Mouse (Mus musculus) thymus, postnatal 25 days (tissue): ENCODE results near the gene Padi4.
A peak's percentile ranks its signal among the peaks of the same experiment; 100 is the strongest.

Source experiments
- DNase-seq: peaks from one replicate; pipeline ENCODE4 v3.0.0; 2022

Gene Padi4

DNA sequence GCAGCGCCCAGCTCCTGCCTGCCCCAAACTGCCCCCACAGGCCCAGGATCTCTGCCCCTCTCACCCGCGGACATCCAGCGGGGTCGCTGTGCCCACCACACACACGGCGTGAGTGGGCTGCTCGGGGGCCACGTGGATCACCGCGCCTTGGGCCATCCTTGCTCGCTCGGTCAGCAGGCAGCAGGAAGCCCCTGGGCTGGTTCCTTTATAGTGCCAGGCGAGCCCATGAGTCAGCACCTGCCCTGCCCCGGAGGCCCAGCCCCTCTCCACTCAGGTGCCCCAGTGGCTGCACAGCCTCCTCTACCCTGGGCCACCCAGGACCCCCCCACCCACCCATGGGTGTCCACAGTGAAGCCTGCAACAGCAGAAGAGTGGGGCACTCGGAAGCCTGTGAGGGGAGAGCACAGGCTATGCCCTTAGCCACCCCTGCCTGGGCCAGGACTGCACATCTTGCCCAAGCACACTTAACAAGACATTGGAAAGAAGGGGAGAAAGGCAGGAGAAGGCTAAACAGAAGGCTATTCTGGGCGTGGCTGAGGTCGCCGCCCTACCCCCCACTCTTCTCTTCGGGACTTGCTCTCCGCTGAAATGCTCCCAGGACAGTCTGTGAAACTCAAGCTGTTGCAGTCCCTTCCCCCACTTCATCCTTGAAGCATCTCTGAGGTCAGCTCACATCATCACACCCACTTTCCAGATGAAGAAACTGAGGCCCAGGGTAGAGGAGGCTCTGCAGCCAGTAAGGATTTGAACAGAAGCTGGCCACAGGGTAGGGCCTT is at the start of gene Padi4:
Gene Padi4, minus strand, starts transcription at position 212 of the 776 bp plus-strand sequence.
- DNase-seq, result no peak

DNA sequence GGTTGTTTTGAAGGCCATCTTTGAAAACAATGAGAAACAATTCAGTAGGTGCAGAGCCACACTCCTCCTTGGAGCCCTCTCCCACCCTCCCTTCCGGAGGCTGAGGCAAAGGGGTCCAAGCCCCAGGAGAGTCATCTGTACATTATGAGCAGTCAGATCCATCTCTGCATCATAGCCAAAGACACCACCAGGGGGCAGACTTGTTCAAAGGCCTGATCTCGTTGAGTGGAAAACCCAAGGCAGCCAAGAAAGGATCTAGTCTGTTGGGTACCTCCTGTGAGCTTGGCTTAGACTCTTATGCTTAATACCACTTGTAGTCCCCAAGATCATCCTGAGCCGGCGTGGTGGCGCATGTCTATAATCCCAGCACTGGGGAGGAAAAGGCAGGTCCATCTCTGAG is 48.0 kb upstream of the Padi4 start:
- DNase-seq, result peak; percentile 79

DNA sequence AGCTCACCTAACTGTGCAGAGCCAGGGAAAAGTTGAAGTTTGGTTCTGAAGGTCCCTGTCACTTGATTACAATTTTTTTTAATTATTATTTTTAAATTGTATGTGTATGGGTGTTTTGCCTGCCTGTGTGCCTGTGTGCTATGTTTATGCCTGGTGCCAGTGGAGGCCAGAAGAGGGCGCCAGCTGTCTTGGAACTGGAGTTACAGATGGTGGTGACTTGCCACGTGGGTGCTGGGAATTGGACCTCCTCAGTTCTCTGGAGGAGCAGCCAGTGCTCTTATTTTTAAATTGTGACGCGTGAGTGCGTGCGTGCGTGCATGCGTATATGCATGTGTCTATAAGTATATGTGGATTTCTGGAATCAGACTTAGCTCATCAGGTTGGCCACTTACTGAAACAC is 43.4 kb upstream of the Padi4 start:
- DNase-seq, result no peak

DNA sequence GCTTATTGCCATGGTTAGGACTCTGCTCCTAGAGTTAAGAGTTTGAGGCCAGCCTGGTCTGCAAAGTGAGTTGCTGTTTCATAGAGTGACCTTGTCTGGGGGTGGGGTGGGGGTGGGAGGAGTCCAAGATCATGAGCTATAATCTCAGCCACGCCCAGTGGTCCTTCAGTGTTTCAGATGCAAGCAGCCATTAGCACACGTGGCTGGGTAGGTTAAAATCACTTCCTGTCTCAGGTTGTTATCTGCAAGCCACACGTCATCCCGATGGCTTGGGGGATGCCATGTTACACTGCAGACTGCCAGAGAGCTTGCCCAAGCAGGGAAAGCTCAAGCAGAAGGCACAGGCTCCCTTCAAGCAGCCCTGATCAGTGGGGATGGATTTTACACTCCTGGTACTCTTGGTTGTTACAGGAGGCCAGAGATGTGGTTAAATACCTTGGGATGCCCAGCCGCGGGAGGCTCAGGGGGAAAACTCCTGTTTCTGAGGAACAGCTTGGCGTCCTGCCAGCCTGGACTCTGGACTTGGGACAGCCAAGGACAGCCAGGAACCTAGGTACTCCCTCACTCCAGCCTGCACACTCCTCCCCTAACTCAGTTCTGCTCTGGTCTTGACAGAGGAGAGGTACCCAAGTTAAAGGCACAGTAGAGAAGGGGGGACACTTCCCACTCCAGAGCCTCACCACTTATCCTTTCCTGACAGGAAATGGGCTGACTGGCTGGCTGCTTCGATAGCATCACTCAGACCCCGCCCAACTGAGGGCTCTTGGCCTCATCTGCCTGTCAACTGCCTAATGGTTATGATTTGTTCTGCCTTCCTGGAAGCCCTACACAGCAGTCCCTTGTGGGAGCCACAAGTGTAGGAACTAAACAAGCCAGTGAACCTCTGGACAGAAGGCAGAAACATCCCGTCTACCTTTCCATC is 42.2 kb upstream of the Padi4 start:
- DNase-seq, result no peak

DNA sequence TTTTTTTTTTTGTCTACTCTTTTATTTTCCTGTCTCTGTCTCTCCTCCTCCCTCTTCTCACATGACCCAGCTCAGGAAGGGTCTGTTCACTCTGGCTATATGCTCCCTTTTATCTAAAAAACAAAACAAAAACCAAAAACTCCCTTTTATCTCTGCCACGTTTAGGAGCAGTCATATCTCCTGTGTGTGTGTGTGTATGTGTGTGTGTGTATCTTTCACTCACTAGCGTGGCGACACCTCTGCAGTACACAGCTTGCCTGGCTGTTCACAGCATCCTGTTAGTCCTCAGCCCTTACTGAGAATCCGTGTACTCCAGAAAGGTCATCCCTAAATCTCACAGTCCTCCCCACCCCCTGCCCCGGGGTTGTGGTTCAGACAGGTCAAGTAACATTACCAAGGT is 41.5 kb upstream of the Padi4 start:
- DNase-seq, result no peak

DNA sequence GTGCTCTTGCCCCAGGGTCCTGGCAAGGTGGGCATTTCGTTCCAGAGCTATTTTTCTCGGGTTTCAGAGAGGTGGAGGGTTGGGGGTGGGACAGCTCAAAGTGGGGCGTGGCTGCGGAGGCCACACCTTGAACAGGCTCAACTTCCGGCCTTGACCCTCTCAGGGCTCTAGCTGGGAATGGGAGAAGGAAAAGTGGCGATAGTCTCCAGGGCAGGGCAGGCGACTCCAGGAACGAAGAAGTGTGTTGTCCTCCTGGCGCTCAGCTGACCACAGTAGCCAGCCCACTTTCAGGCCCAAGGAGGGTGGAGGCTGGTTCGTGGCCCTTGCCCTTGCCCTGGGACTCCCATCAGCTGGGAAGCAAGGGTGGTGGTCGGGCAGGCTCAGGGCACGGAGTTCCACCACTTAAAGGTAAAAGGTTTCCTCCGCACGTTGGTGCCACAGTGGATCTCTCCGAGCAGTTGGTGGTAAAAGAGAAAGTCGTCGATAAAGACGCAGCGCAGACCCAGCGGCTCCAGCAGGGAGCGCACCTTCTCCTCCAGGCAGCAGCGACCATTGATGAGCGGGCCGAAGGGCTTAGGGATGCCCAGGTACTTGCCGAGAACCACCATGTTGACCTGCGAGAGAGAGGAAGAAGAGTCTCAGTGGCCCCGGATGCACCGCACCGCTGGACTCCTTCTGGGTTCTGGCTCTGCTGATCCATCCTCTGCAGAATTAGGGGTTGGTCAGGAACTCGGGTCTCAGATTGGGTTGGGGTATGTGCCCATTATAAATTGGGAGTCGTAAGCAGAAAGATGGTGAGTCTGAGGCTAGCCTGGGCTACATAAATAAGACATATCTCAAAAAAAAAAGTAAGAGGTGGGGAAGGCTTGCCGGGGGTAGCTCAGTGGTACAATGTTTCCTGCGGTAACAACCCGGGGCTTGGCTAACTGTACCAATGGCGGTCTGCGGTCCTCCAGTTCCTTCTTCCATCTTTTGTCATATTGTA is 40.5 kb upstream of the Padi4 start:
- DNase-seq, result peak; percentile 55

DNA sequence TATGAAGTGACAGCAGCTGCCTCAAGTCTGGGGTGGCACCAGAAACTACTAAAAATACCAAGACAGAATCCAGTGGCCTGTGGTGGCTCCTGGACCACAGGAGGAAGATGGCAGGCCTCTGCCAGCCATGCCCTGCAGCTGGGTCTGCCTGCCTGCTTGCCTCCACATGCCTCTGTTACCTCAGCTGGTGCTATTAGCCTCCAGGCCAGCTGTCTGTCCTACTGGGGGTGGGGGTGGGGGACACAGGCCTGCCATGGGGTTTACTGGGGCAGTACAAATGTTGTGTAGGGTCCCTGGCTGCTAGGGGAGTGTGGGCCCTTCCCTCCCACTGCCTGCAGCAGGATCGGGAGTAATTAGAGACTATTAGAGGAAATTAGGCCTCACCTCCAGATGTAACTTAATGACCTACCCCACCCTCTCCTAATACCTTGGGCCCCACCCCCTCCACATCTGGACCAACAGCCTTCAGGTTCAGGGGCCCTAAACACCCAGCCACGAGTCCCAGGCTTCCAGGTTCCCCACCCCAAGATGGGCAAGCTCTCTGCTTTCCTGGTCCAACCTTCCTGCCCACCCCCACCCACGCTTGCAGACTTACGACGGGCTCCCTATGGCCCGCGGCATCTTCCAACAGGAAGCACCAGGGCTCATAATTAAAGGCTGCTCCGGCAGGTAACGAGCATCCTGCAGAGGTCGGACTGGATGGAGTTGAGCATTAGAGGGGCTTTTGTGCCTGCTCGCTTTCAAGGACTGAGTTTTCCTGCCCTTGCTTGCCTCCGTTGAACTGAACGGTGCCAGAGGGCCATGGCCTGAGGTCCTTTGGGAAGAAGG is 39.5 kb upstream of the Padi4 start:
- DNase-seq, result no peak

DNA sequence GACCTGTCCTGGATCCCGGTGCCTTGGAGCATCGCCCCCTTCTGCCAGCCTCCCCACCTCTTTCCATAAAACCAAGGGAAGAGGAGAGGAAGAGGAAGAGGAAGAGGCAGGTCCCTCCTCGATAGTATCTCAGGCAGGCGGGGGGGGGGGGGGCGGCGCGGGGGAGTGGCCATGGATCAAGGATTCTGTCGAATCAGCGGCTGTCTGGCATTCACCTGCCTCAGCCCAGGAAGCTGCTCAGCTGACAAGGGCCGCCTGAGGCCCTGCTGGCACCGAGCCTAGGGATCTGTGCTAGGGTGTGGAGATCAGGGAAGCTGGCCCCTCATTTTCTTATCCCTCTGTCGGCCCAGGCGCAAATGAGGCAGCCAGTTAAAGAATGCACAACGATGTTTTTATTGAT is 38.6 kb upstream of the Padi4 start:
- DNase-seq, result no peak

DNA sequence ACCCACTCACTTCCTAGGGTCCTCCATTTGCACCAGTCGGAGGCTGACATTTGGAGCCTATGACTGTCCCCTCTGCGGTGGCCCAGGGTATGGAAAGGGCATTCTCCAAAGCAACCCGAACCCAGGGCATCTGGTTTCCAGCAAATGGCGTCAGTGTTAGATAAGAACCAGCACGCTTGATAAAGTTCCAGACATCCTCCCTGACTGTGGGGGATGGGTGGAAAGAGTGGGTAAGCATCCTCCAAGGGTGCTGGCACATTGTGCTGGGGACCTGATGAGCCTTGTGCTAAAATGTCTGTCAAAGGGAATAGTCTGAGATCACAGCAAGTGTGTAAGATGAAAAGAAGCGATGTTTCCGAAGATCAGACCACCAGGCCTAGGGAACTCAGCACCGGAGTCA is 38.2 kb upstream of the Padi4 start:
- no peak for DNase-seq

DNA sequence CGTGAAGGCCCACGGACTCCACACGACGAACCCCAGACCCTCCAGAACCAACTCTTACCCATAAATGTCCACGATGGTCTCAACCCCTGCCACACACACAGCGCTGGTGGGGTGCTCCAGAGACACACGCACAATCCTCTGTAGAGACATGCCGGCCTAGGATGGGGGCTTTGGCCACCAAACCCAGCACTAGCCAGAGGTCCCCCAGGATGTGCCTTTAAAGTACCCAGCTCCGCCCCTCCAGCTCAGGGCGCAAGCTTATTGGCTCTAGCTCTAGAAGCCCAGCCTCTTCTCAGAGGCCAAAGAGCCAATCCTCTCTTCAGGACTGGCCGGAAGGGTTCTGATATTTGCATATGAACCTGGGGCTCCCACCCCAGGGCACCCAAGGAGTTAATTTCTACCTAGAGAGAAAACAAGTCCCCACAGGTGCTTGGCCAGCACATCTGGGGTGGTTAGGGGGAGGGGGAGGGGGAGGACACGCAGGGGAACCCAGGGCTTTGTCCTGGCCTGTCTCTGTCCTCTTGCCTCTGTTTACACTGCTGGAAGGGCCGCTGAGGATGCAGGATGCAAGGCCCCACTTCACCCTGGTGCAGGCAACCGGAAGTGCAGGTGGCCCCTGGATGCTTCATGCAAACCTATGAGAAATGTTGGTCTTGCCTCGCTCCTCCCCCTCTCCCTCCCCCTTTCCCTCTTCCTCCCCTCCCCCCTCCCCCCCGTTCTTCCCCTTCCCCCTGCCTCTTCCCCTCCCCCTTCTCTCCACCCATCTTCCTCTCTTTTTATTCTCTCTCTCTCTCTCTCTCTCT is 36.6 kb upstream of the Padi4 start, which contains the start of gene Padi3:
Gene Padi3, minus strand, starts transcription at position 191 of the 803 bp plus-strand sequence.
- DNase-seq, result peak; percentile 73

DNA sequence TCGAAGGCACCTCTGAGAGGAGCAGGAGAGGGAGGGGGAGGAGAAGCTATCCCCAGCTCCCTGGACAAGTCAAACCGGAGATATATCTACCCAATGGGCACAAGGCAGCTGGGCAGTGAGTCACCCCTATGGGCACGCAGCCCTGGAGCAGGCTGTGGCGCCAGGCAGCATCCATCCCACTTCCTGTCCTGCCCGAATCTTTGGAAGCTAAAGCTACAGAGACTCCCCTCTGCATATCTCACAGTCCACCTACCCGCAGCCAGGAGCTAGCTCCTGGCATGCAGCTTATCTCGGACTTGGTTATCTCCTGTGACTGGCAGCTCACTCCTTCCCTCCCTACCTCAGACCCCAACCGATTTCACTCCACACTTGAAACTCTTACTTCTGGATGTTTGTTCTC is 35.1 kb upstream of the Padi4 start:
- DNase-seq, result no peak

DNA sequence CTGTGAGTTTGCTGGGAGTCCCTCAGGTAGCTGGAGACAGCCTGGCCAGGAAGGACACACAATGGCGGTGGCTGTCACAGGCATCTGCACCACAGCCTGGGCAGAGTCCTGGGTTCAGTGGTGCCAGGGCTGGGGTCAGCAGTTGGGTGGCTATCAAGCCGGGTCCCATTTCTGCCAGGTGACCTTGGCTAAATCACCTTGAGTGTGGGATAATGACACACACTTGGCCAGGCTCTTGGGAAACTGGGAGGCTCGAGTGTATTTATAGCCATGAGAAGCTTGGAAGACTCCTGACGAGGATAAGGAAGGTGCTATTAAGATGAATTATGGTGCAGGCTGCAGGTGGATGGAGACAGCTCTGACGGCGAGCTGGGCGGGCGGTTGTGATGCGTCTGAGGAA is 30.6 kb upstream of the Padi4 start:
- DNase-seq, result no peak

DNA sequence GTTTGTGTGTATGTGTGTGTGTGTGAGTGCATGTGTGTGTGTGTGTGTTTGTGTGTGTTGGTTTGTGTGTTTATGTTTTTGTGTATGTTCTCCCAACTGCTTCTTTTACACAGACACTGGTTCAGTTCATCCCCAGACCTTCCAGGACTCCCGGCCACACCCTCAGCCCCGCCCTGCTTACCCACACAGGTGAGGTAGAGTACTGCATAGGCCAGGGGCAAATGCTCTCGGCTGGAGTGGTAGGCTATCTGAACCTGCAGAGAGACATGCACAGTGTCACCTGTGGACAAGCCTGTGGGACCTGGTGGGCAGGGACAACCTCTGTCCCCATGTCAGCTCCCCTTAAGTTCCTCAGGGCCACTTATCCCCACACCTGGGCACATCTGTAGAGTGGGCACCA is 27.3 kb upstream of the Padi4 start:
- no peak for DNase-seq

DNA sequence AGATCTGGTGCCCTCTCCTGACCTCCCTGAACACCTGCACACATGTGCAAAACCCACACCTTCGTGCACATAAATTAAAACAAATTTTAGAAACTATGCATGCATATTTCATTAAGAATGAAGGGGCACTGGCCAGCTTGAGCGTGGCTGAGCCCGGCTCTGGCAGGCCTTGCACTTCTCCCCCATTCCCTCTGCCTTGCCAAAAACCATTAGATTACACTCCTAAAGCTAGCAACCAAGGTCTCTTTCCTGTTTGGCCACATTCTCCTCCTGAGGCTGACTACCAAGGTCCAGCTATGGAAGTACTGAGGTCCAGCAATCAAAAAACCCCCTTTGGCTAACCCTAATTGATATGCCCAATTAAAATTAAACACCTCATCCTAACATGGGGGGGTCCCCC is 22.8 kb upstream of the Padi4 start:
- no peak for DNase-seq

DNA sequence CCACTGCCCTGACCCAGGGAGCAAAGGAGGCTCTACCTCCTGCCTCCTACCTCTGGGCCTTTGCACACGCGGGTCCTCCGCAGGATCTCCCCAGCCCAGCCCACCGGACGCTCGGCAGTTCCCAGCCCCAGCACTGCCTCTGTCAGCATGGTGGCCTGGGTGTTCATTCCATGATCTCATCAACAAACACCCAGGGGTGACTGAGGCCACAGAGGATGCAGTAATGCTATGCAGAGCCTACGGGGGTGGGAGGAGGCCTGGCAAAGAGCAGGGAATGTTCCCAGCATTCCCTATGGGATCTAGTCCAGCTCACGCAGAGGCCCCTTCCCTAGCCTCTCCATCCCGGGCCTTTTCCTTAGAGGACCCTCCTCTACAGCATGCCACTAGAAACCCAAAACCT is 20.6 kb upstream of the Padi4 start:
- DNase-seq, result no peak

DNA sequence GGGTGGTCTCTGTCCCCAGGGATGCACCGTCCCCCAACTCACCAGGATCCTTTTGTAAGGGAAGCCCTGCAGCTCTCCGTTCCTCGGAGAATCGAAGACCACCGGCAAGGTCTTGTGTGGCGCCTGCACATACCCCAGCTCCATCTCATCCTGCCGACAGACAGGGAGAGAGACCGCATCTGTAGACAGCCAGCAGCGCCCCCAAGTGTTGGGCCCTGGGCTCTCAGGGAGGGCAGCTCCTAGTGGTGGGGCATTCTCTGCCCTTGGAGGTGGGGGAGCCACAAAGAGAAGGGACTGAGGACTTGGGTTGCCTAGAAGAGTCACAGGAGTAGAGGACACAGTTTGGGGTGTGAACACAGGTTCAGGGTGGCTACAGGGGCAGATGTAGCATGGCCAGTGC is 19.8 kb upstream of the Padi4 start:
- DNase-seq, result no peak

DNA sequence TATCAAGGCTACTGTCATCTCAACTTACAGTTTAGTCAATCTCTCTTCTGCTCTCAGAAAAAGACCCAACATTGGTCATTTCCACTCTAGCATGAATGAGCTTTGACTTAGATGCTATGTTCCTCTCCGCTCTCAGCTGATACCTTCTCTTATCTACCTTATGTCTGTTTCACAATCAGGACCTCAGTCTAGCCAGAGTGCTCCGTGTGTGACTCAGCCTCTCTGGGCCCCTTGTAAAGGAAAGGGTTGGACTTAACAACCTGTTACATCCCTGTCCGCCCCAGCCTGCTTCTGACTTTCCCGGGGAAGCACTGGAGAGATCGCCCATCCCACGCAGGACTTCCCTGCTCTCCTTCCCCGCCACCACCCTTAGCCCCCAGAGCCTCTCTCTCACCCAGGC is 18.5 kb upstream of the Padi4 start:
- no peak for DNase-seq

DNA sequence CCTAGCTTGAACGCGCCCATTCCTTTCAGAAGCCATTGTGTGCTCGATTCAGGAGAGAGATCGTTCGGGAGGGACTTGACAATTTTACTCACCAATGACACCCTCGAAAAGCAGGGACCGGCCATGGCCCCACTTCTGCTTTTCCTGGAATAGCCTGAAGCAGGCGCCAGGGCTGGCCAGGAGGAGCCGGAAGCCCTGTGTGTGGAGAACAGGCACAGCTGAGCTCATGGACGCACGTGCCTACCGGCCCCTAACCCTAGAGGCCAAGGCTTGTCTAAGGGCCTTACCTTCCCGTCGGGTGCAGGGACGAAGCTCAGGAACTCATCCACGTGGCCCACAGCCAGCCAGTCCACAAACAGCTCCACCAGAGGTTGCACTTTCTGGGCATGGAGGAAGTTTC is 17.0 kb upstream of the Padi4 start:
- DNase-seq, result no peak

DNA sequence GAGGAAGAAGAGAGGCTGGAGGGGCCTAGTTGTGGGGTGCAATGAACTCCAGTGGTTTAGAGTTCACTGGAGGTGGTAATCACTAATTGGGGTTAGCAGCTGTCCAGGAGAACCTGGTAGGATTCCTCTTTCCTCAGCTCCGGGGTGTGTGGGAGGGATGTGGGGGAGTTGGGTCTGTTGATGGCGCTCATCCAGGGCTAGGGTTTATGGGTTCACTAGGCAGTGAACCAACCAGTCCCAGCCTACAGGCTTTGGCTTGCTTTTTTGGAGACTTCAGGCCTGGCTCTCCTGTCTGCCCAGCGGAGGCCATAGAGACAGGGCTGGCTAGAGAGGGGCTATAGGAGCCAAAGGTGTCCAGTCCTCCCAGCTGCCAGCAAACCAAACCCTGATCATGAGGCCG is 15.9 kb upstream of the Padi4 start:
- no peak for DNase-seq

DNA sequence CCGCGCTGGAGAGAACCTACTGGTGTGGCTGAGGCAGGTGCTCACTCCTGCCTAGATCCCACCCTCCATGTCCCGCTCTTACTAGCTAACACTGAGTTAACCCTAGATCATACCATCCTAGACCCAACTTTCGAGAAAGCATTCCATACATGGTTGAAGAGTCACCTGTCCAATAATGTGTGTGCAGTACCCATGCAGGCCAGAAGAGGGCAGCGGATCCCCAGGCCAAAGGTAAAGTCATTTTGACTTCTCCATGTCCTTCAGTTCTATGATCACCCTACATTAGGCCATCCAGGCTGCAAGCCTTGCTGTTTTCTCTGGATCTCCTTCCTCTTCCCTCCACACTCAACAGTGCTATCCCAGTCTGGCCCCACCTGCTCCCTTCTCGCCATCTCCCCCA is 14.9 kb upstream of the Padi4 start:
- peak; percentile 83 for DNase-seq

DNA sequence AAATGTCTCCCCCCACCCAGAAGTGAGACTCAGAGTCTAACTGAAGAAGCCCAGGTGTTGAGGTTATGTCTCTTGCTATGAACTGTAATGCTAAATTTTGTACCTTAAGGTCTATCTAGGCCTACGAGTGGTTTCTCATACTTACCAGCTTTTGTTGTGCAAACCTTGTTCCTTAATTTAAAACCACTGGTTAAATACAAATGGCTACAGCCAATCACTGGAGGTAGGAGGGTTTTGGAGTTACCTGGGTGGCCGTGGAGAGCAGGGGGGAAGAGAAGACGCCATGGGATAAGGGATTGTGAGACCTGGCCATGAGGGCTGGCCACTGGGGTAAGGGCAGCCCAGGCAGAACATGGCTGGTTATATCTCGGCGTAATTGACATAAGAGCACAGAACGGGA is 14.2 kb upstream of the Padi4 start:
- DNase-seq, result no peak
